Mouse (Mus musculus): Measurements from ENCODE around the gene Cbx7.

The Cbx7 gene

GRCm38 (mm10) chr15:79970940-79971339 is at the start of gene Cbx7:
Cbx7 (minus strand) TSS chr15:79971119.
- DNase-seq (ENCODE audit: low spot score in 2 of 2) = no peak

GRCm38 (mm10) chr15:80020516-80020915 is 49.6 kb upstream of the Cbx7 start:
- no peak for DNase-seq (ENCODE audit: low spot score in 2 of 2)

GRCm38 (mm10) chr15:80019625-80020024 is 48.7 kb upstream of the Cbx7 start:
- no peak for DNase-seq (ENCODE audit: low spot score in 2 of 2)

- DNase-seq (ENCODE audit: low spot score in 2 of 2) = no peak
These were observed 48.3 kb upstream of the Cbx7 start for GRCm38 (mm10) chr15:80019220-80019619.

- no peak for DNase-seq (ENCODE audit: low spot score in 2 of 2)
These were observed 45.8 kb upstream of the Cbx7 start for GRCm38 (mm10) chr15:80016563-80017301.

- no peak for DNase-seq (ENCODE audit: low spot score in 2 of 2)
These were observed 44.5 kb upstream of the Cbx7 start for GRCm38 (mm10) chr15:80015211-80015952.

GRCm38 (mm10) chr15:80014321-80015210 is 43.6 kb upstream of the Cbx7 start, which contains the start of gene Pdgfb:
Pdgfb (minus strand) TSS chr15:80014977.
- DNase-seq (ENCODE audit: low spot score in 2 of 2) = peak in 1 of 2 experiments; percentile 39

GRCm38 (mm10) chr15:80014031-80014320 is 43.1 kb upstream of the Cbx7 start:
- no peak for DNase-seq (ENCODE audit: low spot score in 2 of 2)

- DNase-seq (ENCODE audit: low spot score in 2 of 2) = no peak
These were observed 42.5 kb upstream of the Cbx7 start for GRCm38 (mm10) chr15:80013256-80014030.

- peak; percentile 45 to 64 for DNase-seq (ENCODE audit: low spot score in 2 of 2)
These were observed 41.7 kb upstream of the Cbx7 start for GRCm38 (mm10) chr15:80012527-80013201.

- no peak for DNase-seq (ENCODE audit: low spot score in 2 of 2)
These were observed 41.0 kb upstream of the Cbx7 start for GRCm38 (mm10) chr15:80011778-80012526.

GRCm38 (mm10) chr15:80011194-80011593 is 40.3 kb upstream of the Cbx7 start:
- DNase-seq (ENCODE audit: low spot score in 2 of 2) = no peak

- no peak for DNase-seq (ENCODE audit: low spot score in 2 of 2)
These were observed 39.3 kb upstream of the Cbx7 start for GRCm38 (mm10) chr15:80010182-80010558.

- DNase-seq (ENCODE audit: low spot score in 2 of 2) = no peak
These were observed 38.7 kb upstream of the Cbx7 start for GRCm38 (mm10) chr15:80009421-80010181.

- no peak for DNase-seq (ENCODE audit: low spot score in 2 of 2)
These were observed 37.5 kb upstream of the Cbx7 start for GRCm38 (mm10) chr15:80008461-80008860.

GRCm38 (mm10) chr15:80006156-80006555 is 35.2 kb upstream of the Cbx7 start:
- DNase-seq (ENCODE audit: low spot score in 2 of 2) = no peak

GRCm38 (mm10) chr15:80005436-80005835 is 34.5 kb upstream of the Cbx7 start:
- no peak for DNase-seq (ENCODE audit: low spot score in 2 of 2)

- DNase-seq (ENCODE audit: low spot score in 2 of 2) = no peak
These were observed 33.9 kb upstream of the Cbx7 start for GRCm38 (mm10) chr15:80004644-80005340.

GRCm38 (mm10) chr15:80003581-80003980 is 32.7 kb upstream of the Cbx7 start:
- no peak for DNase-seq (ENCODE audit: low spot score in 2 of 2)

Data from urinary bladder, adult 18-20 months (tissue).